Mouse (Mus musculus): Measurements from ENCODE around the gene Xlr3a. TPM values are rescaled to one million over a fixed set of nuclear protein-coding genes. Genes with fewer than 3 reads are reported as not detected.
A peak's percentile ranks its signal among the peaks of the same experiment; 100 is the strongest.
"Not testable (repeated sequence)": the region's sequence is repeated elsewhere in the genome, so short reads cannot be mapped to it uniquely, and the experiment has no call there.

The Xlr3a gene
- under 1 TPM; 0.36 to 0.53 TPM for total RNA-seq (2021)
- long read RNA-seq, experiment 1, result 0 reads
- long read RNA-seq, experiment 2, partial matches to known transcripts, result 0 of 2 reads
- long read RNA-seq, experiment 2, other reads (novel, unspliced or antisense), result 0 of 2 reads

DNA sequence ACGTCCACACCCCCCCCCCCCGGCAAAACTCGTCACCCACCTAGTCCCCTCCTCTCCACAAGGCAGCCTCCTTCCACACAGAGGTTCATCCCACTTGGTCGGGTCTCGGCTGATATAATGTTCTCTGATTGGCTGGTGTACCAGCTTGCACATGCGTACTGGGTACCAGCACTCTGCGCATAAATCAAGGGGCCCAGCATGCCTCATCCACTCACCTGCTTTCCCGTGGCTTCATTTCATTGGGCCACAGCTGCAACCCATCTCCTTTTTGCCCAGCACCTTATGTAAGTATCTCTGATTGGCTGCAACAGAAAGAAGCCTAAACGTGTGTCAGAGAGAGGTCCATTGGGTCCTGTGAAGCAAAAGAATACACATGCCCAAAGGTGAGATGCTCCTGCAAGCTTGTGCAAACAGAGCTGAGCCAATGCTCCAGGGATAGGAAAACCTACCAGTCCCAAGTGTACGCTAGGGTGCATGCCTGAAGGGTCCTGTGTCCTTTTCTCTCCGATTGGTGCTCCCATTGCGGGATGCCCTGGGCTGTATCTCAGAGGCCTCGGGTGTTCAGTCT is at the start of gene Xlr3a:
Gene Xlr3a (minus strand): TSS at position 155 of the 568 bp plus-strand sequence.
- DNase-seq (ENCODE audit: low spot score), result peak; percentile 0

- DNase-seq (ENCODE audit: low spot score), result not testable (repeated sequence)
These were observed 46.3 kb upstream of the Xlr3a start for GRCm38 (mm10) chrX:73143218-73143618.

DNA sequence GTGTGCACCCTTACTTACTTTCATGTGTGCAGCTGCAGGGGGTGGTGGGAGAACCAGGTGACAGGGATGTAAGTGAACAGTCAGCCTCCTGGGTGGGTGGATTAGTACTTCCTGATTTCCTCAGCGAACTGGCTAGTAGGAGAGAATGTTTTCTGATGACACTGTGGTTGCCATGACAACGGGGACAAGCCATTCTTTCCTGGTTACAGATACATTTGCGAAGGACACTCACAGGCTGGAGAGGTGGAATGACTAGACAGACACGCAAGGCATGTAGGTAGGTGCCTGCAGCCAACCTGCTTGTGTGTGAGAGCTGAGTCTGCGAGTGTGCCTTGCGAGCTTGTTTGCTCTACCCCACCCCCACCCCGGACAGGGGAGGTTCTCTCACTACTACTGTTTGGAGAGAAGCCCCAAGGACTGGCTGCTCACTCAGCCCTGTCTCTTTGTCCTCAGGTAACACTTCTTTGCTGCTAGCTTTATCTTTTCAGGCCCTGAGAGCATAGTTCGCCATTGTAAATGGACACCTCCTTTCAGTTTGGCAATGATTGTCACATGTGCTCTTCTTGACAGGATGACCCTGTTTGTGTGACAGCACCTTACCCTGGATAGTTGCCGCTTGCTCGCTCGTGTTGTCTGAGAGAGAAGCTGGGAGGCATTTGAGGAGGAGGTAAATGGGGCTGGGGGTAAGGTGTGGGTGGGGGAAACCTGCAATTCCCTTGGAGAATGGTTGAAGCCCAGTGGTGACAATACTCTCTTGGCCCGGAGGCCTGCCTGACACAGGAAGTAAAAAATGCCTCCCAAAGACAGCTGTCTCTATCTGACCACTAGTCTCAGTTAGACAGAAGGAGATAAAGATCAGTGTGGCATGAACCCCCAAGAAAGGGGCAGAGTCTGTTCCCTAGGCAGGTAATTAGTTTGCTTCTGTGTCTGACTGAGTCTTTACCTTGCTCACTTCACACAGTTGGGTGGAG is 26.2 kb upstream of the Xlr3a start:
- DNase-seq (ENCODE audit: low spot score), result not testable (repeated sequence)

- not testable (repeated sequence) for DNase-seq (ENCODE audit: low spot score)
These were observed 19.9 kb upstream of the Xlr3a start, which contains the start of gene Gm14685 for GRCm38 (mm10) chrX:73116747-73117146. Gm14685 (plus strand) TSS chrX:73117047.

DNA sequence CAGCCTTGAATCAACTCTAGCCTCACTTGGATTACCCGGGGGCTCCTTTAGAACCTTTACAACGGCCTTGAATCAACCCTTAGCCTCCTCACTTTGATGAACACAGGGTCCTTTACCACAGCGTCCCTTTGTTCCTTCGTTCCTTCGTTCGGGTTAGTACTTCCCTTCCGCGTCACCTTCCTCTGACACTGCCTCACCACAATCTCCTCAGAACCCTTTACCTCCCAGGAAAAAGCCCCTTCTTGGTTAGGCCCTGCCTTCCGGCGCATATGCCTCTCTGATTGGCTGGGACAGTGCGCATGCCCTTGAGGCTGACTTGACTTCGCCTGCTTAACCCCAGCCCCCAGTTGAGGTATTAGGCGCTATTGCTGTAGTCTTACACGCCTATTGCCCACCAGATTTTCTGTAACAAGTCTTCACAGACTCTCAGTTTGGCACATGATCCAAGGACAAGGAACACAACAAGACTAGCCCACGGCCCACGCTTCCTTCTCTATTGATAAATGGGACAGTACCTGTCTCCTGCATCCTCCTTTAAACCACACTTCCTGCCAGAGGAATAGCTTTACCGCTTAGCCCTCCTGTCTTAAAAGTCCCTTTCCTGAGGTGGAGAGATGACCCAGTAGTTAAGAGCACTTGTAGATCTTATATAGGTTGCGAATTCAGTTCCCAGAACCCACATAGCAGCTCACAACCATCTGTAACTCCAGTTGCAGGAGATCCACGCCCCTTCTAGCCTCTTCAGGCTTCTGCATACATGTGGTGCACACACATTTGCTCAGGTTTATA is 14.4 kb downstream of the Xlr3a start, which contains the start of gene Xlr4a:
Gene Xlr4a (minus strand): TSS at position 212 of the 789 bp plus-strand sequence.
- not testable (repeated sequence) for DNase-seq (ENCODE audit: low spot score)

GRCm38 (mm10) chrX:73066765-73067312 is 30.1 kb downstream of the Xlr3a start:
- DNase-seq (ENCODE audit: low spot score), result not testable (repeated sequence)

DNA sequence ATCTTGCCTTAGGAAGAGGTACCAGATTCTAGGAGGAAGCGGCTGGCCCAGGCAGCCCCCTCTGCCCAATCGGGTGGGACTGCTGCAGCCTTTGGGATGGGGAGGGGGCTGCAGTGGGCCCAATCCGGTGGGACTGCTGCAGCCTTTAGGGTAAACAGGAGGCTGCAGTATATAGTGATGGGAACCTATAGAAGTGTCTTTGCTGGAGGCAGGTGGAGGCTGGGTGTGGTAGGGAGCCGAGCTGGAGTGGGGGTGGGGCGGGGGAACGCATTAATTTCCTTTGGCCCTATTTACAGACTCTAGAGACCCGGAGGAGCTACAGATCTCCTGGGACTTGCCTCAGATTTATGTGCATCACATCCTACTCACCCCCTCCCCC is 32.5 kb downstream of the Xlr3a start, which contains the start of gene Pnma3:
Gene Pnma3 (plus strand): TSS at position 373 of the 379 bp plus-strand sequence.
- no peak for DNase-seq (ENCODE audit: low spot score)

DNA sequence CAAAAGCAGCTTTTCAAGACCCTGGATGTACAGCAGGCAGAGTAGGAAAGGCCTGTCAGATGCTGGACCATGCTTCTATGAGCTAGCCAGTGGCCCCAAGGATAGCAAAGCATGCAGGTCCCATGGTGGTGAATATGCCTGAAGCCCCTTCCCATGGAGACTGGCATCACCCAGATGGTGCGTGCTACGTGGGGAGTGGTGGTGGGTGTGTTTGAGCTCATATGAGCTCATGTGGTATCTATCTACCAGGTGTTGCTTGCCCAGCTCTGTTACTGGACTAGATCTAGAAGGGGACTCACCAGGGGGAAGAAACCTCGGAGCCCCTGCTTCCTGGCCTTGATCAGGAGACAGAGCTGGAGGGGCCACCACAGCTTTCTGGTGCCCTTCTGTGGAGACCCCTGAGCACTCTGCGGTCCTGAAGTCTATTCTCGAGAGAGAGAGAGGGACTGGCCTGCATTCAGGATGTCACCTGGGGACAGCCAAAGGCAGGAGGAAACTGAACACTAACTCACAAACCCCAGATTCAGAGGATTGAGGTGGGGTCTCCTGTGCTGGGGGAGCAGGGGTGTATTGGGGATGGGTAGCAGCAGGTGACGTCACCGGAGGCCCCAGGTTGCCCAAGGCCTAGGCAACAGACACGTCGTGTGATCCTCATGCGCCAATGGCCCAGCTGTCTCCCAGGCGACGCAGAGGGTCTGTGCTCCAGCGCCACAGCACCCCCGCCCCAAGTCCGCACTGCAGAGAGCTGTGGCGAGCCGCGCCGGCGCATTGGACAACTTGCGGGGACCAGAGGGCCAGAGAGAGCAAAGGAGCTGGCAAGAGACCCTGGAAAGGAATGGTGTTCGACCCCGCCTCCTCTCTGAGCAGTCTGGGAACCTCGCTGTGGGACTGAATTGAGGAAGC is 33.1 kb downstream of the Xlr3a start:
- no peak for DNase-seq (ENCODE audit: low spot score)

- no peak for DNase-seq (ENCODE audit: low spot score)
These were observed 34.6 kb downstream of the Xlr3a start for GRCm38 (mm10) chrX:73062323-73062722.

GRCm38 (mm10) chrX:73061528-73061927 is 35.4 kb downstream of the Xlr3a start:
- DNase-seq (ENCODE audit: low spot score), result no peak

- peak; percentile 92 for DNase-seq (ENCODE audit: low spot score)
These were observed 42.9 kb downstream of the Xlr3a start for GRCm38 (mm10) chrX:73053860-73054563.

DNA sequence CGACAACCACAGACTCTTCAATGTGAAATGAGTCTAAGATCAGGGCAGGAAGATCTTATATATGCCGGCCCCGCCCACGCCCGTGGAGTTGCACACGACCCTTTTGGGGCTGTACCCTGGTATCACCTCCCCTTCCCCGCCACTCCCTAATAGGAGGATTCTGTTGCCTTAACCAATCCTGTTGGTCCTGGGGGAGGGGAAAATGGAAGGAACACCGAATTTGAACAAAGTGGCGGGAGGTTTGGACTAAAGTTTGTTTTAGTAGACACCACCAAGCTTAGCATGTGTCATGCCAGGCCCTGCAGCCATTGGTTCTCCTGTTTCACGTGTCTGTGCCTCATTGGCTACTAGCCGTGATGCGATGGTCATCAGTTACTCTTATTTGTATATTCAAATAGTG is 57.2 kb downstream of the Xlr3a start:
- DNase-seq (ENCODE audit: low spot score), result no peak

GRCm38 (mm10) chrX:73038831-73039230 is 58.1 kb downstream of the Xlr3a start:
- no peak for DNase-seq (ENCODE audit: low spot score)

- no peak for DNase-seq (ENCODE audit: low spot score)
These were observed 59.9 kb downstream of the Xlr3a start, which contains the start of gene Pnma5 for GRCm38 (mm10) chrX:73037003-73037402. Pnma5 (minus strand) TSS chrX:73037103.

Other genes with a start within 250 kb of the Xlr3a start
- 10 to 100 TPM; 27.4 to 28.8 TPM for gene Cetn2, start 178.7 kb downstream of the Xlr3a start, total RNA-seq (2021)
- gene Nsdhl, start 178.5 kb downstream of the Xlr3a start, total RNA-seq (2021), result 1 to 10 TPM; 3.3 to 3.5 TPM
- 1 to 10 TPM in 1 of 2 experiments, under 1 TPM in 1; 0.53 to 1.3 TPM for gene Zfp185, start 109.8 kb downstream of the Xlr3a start, total RNA-seq (2021)
- gene Pnma5, start 60.0 kb downstream of the Xlr3a start, total RNA-seq (2021), result under 1 TPM in 1 of 2 experiments, not detected in 1; 0.14 TPM
- gene Pnma3, start 32.3 kb downstream of the Xlr3a start, total RNA-seq (2021), result not detected
- gene Xlr4a, start 14.6 kb downstream of the Xlr3a start, total RNA-seq (2021), result not detected
- gene Gm14685, start 20.0 kb upstream of the Xlr3a start, total RNA-seq (2021), result not detected
- gene Xlr5b, start 51.7 kb upstream of the Xlr3a start, total RNA-seq (2021), result not detected
- gene DXBay18, start 52.4 kb upstream of the Xlr3a start, total RNA-seq (2021), result not detected
- gene Spin2d, start 79.9 kb upstream of the Xlr3a start, total RNA-seq (2021), result not detected
- 1 to 10 TPM; 1.4 to 2.3 TPM for gene Xlr3b, start 95.1 kb upstream of the Xlr3a start, total RNA-seq (2021)
- not detected for gene Xlr4b, start 117.2 kb upstream of the Xlr3a start, total RNA-seq (2021)
- 1 to 10 TPM; 5.5 to 6.0 TPM for gene F8a, start 131.2 kb upstream of the Xlr3a start, total RNA-seq (2021)
- gene Xlr4c, start 146.0 kb upstream of the Xlr3a start, total RNA-seq (2021), result under 1 TPM in 1 of 2 experiments, not detected in 1; 0.18 TPM
- gene Xlr3c, start 168.3 kb upstream of the Xlr3a start, total RNA-seq (2021), result under 1 TPM in 1 of 2 experiments, not detected in 1; 0.80 TPM
- gene Xlr5a, start 195.9 kb upstream of the Xlr3a start, total RNA-seq (2021), result not detected
- not detected for gene Xlr5c, start 195.9 kb upstream of the Xlr3a start, total RNA-seq (2021)
- gene Gm45015, start 239.7 kb upstream of the Xlr3a start, total RNA-seq (2021), result not detected
- 1 to 10 TPM; 4.1 to 4.5 TPM for gene Zfp275, start 245.5 kb upstream of the Xlr3a start, total RNA-seq (2021)